Mouse (Mus musculus): ENCODE data around the gene Gdf15. TPM values are rescaled to one million over a fixed set of nuclear protein-coding genes. Genes with fewer than 3 reads are reported as not detected.
"Not testable (repeated sequence)": the region's sequence is repeated elsewhere in the genome, so short reads cannot be mapped to it uniquely, and the experiment has no call there.

The Gdf15 gene
- polyA plus RNA-seq, 1 experiment from 2014 or later, result 0.60 TPM

GRCm38 (mm10) chr8:70591569-70591968 lies 40.7 kb downstream of the Gdf15 start:
- Histone ChIP-seq H3K9me3 (ENCODE audit: control insufficient read depth, low read length) (no peaks in the 10 kb centered on the region), H3K9ac (ENCODE audit: low read length) (no peak overlapping the region), H3K27me3 (ENCODE audit: control insufficient read depth, insufficient read depth, low read depth, low read length) (no peaks in the 10 kb centered on the region), H3K4me1 (replicated peaks; ENCODE audit: control insufficient read depth, insufficient read depth, low read length) (peaks cover 17% of the 10 kb centered on the region), H3K27ac (ENCODE audit: low read length) (no peak overlapping the region), H3K4me3 (ENCODE audit: low read length) (no peak overlapping the region), H3K4me2 (ENCODE audit: low read depth, low read length) (no peak overlapping the region), H3K36me3 (ENCODE audit: control insufficient read depth, insufficient read depth, low read length) (peaks cover 21% of the 10 kb centered on the region)
- no peak for ATAC-seq (ENCODE audit: low read depth)
- WGBS, result 87% methylated on average over 12 of the region's 12 CpGs

GRCm38 (mm10) chr8:70587955-70588354 lies 44.3 kb downstream of the Gdf15 start:
- not testable (repeated sequence) for H3K9ac ChIP-seq (ENCODE audit: low read length); H3K4me1 ChIP-seq (replicated peaks; ENCODE audit: control insufficient read depth, insufficient read depth, low read length); H3K27ac ChIP-seq (ENCODE audit: low read length); H3K9me3 ChIP-seq (ENCODE audit: control insufficient read depth, low read length); H3K4me3 ChIP-seq (ENCODE audit: low read length); H3K4me2 ChIP-seq (ENCODE audit: low read depth, low read length); H3K27me3 ChIP-seq (ENCODE audit: control insufficient read depth, insufficient read depth, low read depth, low read length); ATAC-seq (ENCODE audit: low read depth)
- WGBS, result 92% methylated on average over 4 of the region's 4 CpGs
- H3K36me3 ChIP-seq (ENCODE audit: control insufficient read depth, insufficient read depth, low read length), result peaks cover 27% of the 10 kb centered on the region

- Histone ChIP-seq H3K36me3 (ENCODE audit: control insufficient read depth, insufficient read depth, low read length) (peaks cover 33% of the 10 kb centered on the region), H3K9me3 (ENCODE audit: control insufficient read depth, low read length) (no peaks in the 10 kb centered on the region), H3K4me2 (ENCODE audit: low read depth, low read length) (no peak overlapping the region), H3K4me3 (ENCODE audit: low read length) (no peak overlapping the region), H3K27me3 (ENCODE audit: control insufficient read depth, insufficient read depth, low read depth, low read length) (no peaks in the 10 kb centered on the region), H3K27ac (ENCODE audit: low read length) (no peak overlapping the region), H3K4me1 (replicated peaks; ENCODE audit: control insufficient read depth, insufficient read depth, low read length) (no peaks in the 10 kb centered on the region), H3K9ac (ENCODE audit: low read length) (no peak overlapping the region)
- WGBS, result 36% methylated on average over 7 of the region's 7 CpGs
- ATAC-seq (ENCODE audit: low read depth), result peak; percentile 68
Measured at GRCm38 (mm10) chr8:70585258-70585652, 47.0 kb downstream of the Gdf15 start.

- peaks cover 33% of the 10 kb centered on the region for H3K36me3 ChIP-seq (ENCODE audit: control insufficient read depth, insufficient read depth, low read length)
- 83% methylated on average over 9 of the region's 9 CpGs for WGBS
- ATAC-seq (ENCODE audit: low read depth), result peak; percentile 27; the same call in 1 of the 2 replicates
Measured at GRCm38 (mm10) chr8:70584606-70585257, 47.5 kb downstream of the Gdf15 start.

GRCm38 (mm10) chr8:70583476-70584387 lies 48.5 kb downstream of the Gdf15 start:
- Histone ChIP-seq H3K9ac (ENCODE audit: low read length) (no peak overlapping the region), H3K9me3 (ENCODE audit: control insufficient read depth, low read length) (no peaks in the 10 kb centered on the region), H3K27ac (ENCODE audit: low read length) (no peak overlapping the region), H3K4me2 (ENCODE audit: low read depth, low read length) (no peak overlapping the region), H3K27me3 (ENCODE audit: control insufficient read depth, insufficient read depth, low read depth, low read length) (no peaks in the 10 kb centered on the region), H3K36me3 (ENCODE audit: control insufficient read depth, insufficient read depth, low read length) (peaks cover 38% of the 10 kb centered on the region), H3K4me3 (ENCODE audit: low read length) (no peak overlapping the region), H3K4me1 (replicated peaks; ENCODE audit: control insufficient read depth, insufficient read depth, low read length) (no peaks in the 10 kb centered on the region)
- ATAC-seq (ENCODE audit: low read depth), result no peak
- 83% methylated on average over 18 of the region's 18 CpGs for WGBS

More at GRCm38 (mm10) chr8:70584606-70585257, 47.5 kb downstream of the Gdf15 start:
- H3K9ac ChIP-seq (ENCODE audit: low read length), result no peak overlapping the region
- no peaks in the 10 kb centered on the region for H3K9me3 ChIP-seq (ENCODE audit: control insufficient read depth, low read length)
- H3K4me3 ChIP-seq (ENCODE audit: low read length), result no peak overlapping the region
- no peak overlapping the region for H3K4me2 ChIP-seq (ENCODE audit: low read depth, low read length)
- no peak overlapping the region for H3K27ac ChIP-seq (ENCODE audit: low read length)
- H3K27me3 ChIP-seq (ENCODE audit: control insufficient read depth, insufficient read depth, low read depth, low read length), result no peaks in the 10 kb centered on the region
- H3K4me1 ChIP-seq (replicated peaks; ENCODE audit: control insufficient read depth, insufficient read depth, low read length), result no peaks in the 10 kb centered on the region

Other genes starting within 250 kb of the Gdf15 start
- 13.9 and 15.4 TPM in 2 replicates for gene Crtc1, start 192.9 kb downstream of the Gdf15 start, polyA plus RNA-seq (2015; fragmentation: Nextera tagmentation; extraction: Ambion mirVana)
- gene Klhl26, start 155.5 kb downstream of the Gdf15 start, polyA plus RNA-seq (2015; fragmentation: Nextera tagmentation; extraction: Ambion mirVana), result 28.8 and 29.4 TPM in 2 replicates
- 5.6 and 7.0 TPM in 2 replicates for gene Tmem59l, start 145.1 kb downstream of the Gdf15 start, polyA plus RNA-seq (2015; fragmentation: Nextera tagmentation; extraction: Ambion mirVana)
- gene Crlf1, start 139.3 kb downstream of the Gdf15 start, polyA plus RNA-seq (2015; fragmentation: Nextera tagmentation; extraction: Ambion mirVana), result 166 and 169 TPM in 2 replicates
- gene Rex1bd, start 125.7 kb downstream of the Gdf15 start, polyA plus RNA-seq (2015; fragmentation: Nextera tagmentation; extraction: Ambion mirVana), result 125 and 133 TPM in 2 replicates
- 917 and 987 TPM in 2 replicates for gene Uba52, start 121.7 kb downstream of the Gdf15 start, polyA plus RNA-seq (2015; fragmentation: Nextera tagmentation; extraction: Ambion mirVana)
- gene Fkbp8, start 104.7 kb downstream of the Gdf15 start, polyA plus RNA-seq (2015; fragmentation: Nextera tagmentation; extraction: Ambion mirVana), result 300 and 319 TPM in 2 replicates
- 54.0 and 55.3 TPM in 2 replicates for gene Kxd1, start 104.5 kb downstream of the Gdf15 start, polyA plus RNA-seq (2015; fragmentation: Nextera tagmentation; extraction: Ambion mirVana)
- 19.8 and 21.4 TPM in 2 replicates for gene Ell, start 93.0 kb downstream of the Gdf15 start, polyA plus RNA-seq (2015; fragmentation: Nextera tagmentation; extraction: Ambion mirVana)
- 118 and 121 TPM in 2 replicates for gene Isyna1, start 38.1 kb downstream of the Gdf15 start, polyA plus RNA-seq (2015; fragmentation: Nextera tagmentation; extraction: Ambion mirVana)
- 106 and 108 TPM in 2 replicates for gene Ssbp4, start 23.6 kb downstream of the Gdf15 start, polyA plus RNA-seq (2015; fragmentation: Nextera tagmentation; extraction: Ambion mirVana)
- 2.0 and 3.2 TPM in 2 replicates for gene Lrrc25, start 16.3 kb downstream of the Gdf15 start, polyA plus RNA-seq (2015; fragmentation: Nextera tagmentation; extraction: Ambion mirVana)
- gene Pgpep1, start 27.9 kb upstream of the Gdf15 start, polyA plus RNA-seq (2015; fragmentation: Nextera tagmentation; extraction: Ambion mirVana), result 43.6 and 46.7 TPM in 2 replicates
- gene Lsm4, start 40.8 kb upstream of the Gdf15 start, polyA plus RNA-seq (2015; fragmentation: Nextera tagmentation; extraction: Ambion mirVana), result 197 and 214 TPM in 2 replicates
- 26.2 and 28.8 TPM in 2 replicates for gene Jund, start 66.5 kb upstream of the Gdf15 start, polyA plus RNA-seq (2015; fragmentation: Nextera tagmentation; extraction: Ambion mirVana)
- gene Iqcn, start 71.0 kb upstream of the Gdf15 start, polyA plus RNA-seq (2015; fragmentation: Nextera tagmentation; extraction: Ambion mirVana), result not detected in 2 replicates
- gene Gm3336, start 86.1 kb upstream of the Gdf15 start, polyA plus RNA-seq (2015; fragmentation: Nextera tagmentation; extraction: Ambion mirVana), result 0.26 TPM in 1 of 2 replicates, not detected in the other
- gene Pde4c, start 91.3 kb upstream of the Gdf15 start, polyA plus RNA-seq (2015; fragmentation: Nextera tagmentation; extraction: Ambion mirVana), result 0.10 and 0.19 TPM in 2 replicates
- 14.8 and 16.2 TPM in 2 replicates for gene Rab3a, start 122.2 kb upstream of the Gdf15 start, polyA plus RNA-seq (2015; fragmentation: Nextera tagmentation; extraction: Ambion mirVana)
- 37.1 and 39.2 TPM in 2 replicates for gene Mpv17l2, start 128.5 kb upstream of the Gdf15 start, polyA plus RNA-seq (2015; fragmentation: Nextera tagmentation; extraction: Ambion mirVana)
- 56.0 and 56.8 TPM in 2 replicates for gene Pik3r2, start 144.3 kb upstream of the Gdf15 start, polyA plus RNA-seq (2015; fragmentation: Nextera tagmentation; extraction: Ambion mirVana)
- 13.7 and 14.3 TPM in 2 replicates for gene Mast3, start 172.6 kb upstream of the Gdf15 start, polyA plus RNA-seq (2015; fragmentation: Nextera tagmentation; extraction: Ambion mirVana)
- 0.24 and 0.69 TPM in 2 replicates for gene Il12rb1, start 176.0 kb upstream of the Gdf15 start, polyA plus RNA-seq (2015; fragmentation: Nextera tagmentation; extraction: Ambion mirVana)
- gene Arrdc2, start 207.3 kb upstream of the Gdf15 start, polyA plus RNA-seq (2015; fragmentation: Nextera tagmentation; extraction: Ambion mirVana), result 4.5 and 5.6 TPM in 2 replicates
- gene Kcnn1, start 230.8 kb upstream of the Gdf15 start, polyA plus RNA-seq (2015; fragmentation: Nextera tagmentation; extraction: Ambion mirVana), result 0.40 and 0.99 TPM in 2 replicates
- 99.2 and 106 TPM in 2 replicates for gene Ccdc124, start 241.5 kb upstream of the Gdf15 start, polyA plus RNA-seq (2015; fragmentation: Nextera tagmentation; extraction: Ambion mirVana)